Mouse (Mus musculus): ENCODE data around the gene Mmp23. TPM values are rescaled to one million over a fixed set of nuclear protein-coding genes. Genes with fewer than 3 reads are reported as not detected.
A peak's percentile ranks its signal among the peaks of the same experiment; 100 is the strongest.
"Not testable (repeated sequence)": the region's sequence is repeated elsewhere in the genome, so short reads cannot be mapped to it uniquely, and the experiment has no call there.

The Mmp23 gene
- polyA plus RNA-seq, 1 experiment from 2014 or later, result 4.3 TPM

DNA sequence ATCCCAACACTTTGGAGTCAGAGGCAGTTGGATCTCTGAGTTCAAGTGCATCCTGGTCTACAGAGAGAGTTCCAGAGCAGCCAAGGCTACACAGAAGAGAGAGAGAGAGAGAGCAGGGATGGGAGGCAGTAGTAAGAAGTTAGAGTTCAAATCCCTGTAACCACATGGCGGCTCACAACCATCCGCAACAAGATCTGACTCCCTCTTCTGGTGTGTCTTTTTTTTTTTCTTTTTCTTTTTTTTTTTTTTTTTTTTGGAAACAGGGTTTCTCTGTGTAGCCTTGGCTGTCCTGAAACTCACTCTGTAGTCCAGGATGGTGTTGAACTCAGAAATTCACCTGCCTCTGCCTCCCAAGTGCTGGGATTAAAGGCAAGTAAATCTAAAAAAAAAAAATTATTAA, 18.9 kb upstream of the Mmp23 start:
- no peaks in the 10 kb centered on the region for H3K27me3 ChIP-seq (replicated peaks)
- H3K9ac ChIP-seq, result no peak overlapping the region
- no peaks in the 10 kb centered on the region for H3K36me3 ChIP-seq
- no peak overlapping the region for H3K4me3 ChIP-seq
- WGBS, result 70% methylated on average over 2 of the region's 2 CpGs
- no peaks in the 10 kb centered on the region for H3K9me3 ChIP-seq
- no peak overlapping the region for H3K27ac ChIP-seq
- no peak for ATAC-seq (ENCODE audit: low FRiP score, low read depth)
- H3K4me1 ChIP-seq, result peaks cover 13% of the 10 kb centered on the region
- no peak overlapping the region for H3K4me2 ChIP-seq (replicated peaks)

GRCm38 (mm10) chr4:155670236-155670635, 17.1 kb upstream of the Mmp23 start:
- H3K9ac ChIP-seq; H3K9me3 ChIP-seq; H3K27me3 ChIP-seq (replicated peaks); H3K4me3 ChIP-seq; H3K36me3 ChIP-seq; H3K4me2 ChIP-seq (replicated peaks); H3K27ac ChIP-seq; ATAC-seq (ENCODE audit: low FRiP score, low read depth): not testable (repeated sequence)
- H3K4me1 ChIP-seq, result peaks cover 13% of the 10 kb centered on the region
- WGBS, result 59% methylated on average over 4 of the region's 4 CpGs

GRCm38 (mm10) chr4:155669598-155670075, 16.5 kb upstream of the Mmp23 start:
- Histone ChIP-seq H3K9ac (peak overlapping the region; percentile 77; the same call in 1 of the 2 replicates), H3K27ac (no peak overlapping the region)
- 2% methylated on average over 8 of the region's 8 CpGs for WGBS

GRCm38 (mm10) chr4:155668689-155669597, 15.8 kb upstream of the Mmp23 start, which contains the start of gene Mib2:
TSS of gene Mib2 (minus strand) at chr4:155669198.
- peak within 1 kb of the TSS; percentile 53; the same call in 1 of the 2 replicates for H3K27ac ChIP-seq
- under 1% methylated on average over 73 of the region's 73 CpGs for WGBS
- peak within 1 kb of the TSS; percentile 81 for H3K4me3 ChIP-seq

More at GRCm38 (mm10) chr4:155669598-155670075, 16.5 kb upstream of the Mmp23 start:
- ATAC-seq (ENCODE audit: low FRiP score, low read depth), result no peak; the same call in 1 of the 2 replicates
- Histone ChIP-seq H3K36me3 (no peaks in the 10 kb centered on the region; the same call in 1 of the 2 replicates), H3K4me2 (replicated peaks) (peak overlapping the region; percentile 94), H3K27me3 (replicated peaks) (no peaks in the 10 kb centered on the region), H3K4me3 (peak overlapping the region; percentile 81), H3K4me1 (peaks cover 13% of the 10 kb centered on the region), H3K9me3 (no peaks in the 10 kb centered on the region)

DNA sequence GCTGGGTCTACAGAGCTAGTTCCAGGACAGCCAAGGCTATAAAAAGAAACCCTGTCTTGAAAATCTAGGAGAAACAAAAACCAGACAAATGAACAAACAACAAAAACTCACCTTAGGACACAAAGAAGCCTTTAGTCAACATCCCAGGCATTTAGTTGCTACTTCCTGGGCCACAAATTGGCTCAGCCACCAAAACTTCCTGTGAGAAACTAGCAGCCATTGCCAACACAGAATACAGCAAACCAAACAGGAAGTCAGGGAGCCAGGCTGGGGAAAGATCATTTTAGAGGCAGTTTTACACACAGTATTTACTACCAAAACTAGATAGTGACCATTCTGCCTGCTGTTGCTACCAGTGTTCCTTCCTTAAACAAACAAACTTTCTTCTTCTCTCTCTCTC, 13.7 kb upstream of the Mmp23 start:
- no peak for ATAC-seq (ENCODE audit: low FRiP score, low read depth)
- Histone ChIP-seq H3K9ac (no peak overlapping the region), H3K27me3 (replicated peaks) (no peaks in the 10 kb centered on the region), H3K27ac (no peak overlapping the region), H3K36me3 (peaks cover 3% of the 10 kb centered on the region; the same call in 1 of the 2 replicates), H3K4me1 (peaks cover 13% of the 10 kb centered on the region), H3K4me2 (replicated peaks) (no peak overlapping the region), H3K4me3 (no peak overlapping the region), H3K9me3 (no peaks in the 10 kb centered on the region)

More at GRCm38 (mm10) chr4:155668689-155669597, 15.8 kb upstream of the Mmp23 start, which contains the start of gene Mib2:
- Histone ChIP-seq H3K9me3 (no peaks in the 10 kb centered on the region), H3K36me3 (no peaks in the 10 kb centered on the region; the same call in 1 of the 2 replicates), H3K4me1 (peaks cover 13% of the 10 kb centered on the region), H3K4me2 (replicated peaks) (peak within 1 kb of the TSS; percentile 94), H3K27me3 (replicated peaks) (no peaks in the 10 kb centered on the region), H3K9ac (peak within 1 kb of the TSS; percentile 77)
- ATAC-seq (ENCODE audit: low FRiP score, low read depth), result peak; percentile 98

GRCm38 (mm10) chr4:155660641-155661040, 7.5 kb upstream of the Mmp23 start:
- no peak overlapping the region for H3K4me3 ChIP-seq
- H3K4me2 ChIP-seq (replicated peaks), result no peak overlapping the region
- no peaks in the 10 kb centered on the region for H3K9me3 ChIP-seq
- peaks cover 39% of the 10 kb centered on the region for H3K36me3 ChIP-seq
- WGBS, result 90% methylated on average over 12 of the region's 12 CpGs
- peaks cover 11% of the 10 kb centered on the region for H3K27me3 ChIP-seq (replicated peaks)
- no peaks in the 10 kb centered on the region for H3K4me1 ChIP-seq
- ATAC-seq (ENCODE audit: low FRiP score, low read depth), result no peak
- no peak overlapping the region for H3K9ac ChIP-seq
- H3K27ac ChIP-seq, result no peak overlapping the region

DNA sequence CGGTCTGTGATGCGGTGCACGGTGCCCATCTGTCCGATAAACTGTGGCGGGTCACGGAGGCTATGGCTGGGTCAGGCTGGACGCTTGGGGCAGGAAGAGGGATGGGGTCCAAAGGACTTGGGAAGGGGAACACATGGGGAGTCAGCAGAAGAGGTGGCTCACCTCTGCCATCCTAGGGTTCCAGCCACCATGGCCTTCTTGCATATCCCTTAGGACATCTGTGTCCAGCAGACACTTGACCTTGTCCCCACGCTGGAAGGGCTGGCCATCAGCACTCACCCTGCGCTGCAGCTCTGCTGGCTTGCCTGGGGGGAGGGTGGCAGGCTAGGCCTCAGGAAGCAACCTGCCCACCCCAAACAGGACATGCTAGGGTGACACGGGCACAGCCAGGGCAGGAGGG, 5.8 kb upstream of the Mmp23 start:
- H3K4me1 ChIP-seq, result peaks cover 14% of the 10 kb centered on the region
- peaks cover 39% of the 10 kb centered on the region for H3K36me3 ChIP-seq
- H3K27me3 ChIP-seq (replicated peaks), result peaks cover 27% of the 10 kb centered on the region
- H3K4me2 ChIP-seq (replicated peaks), result no peak overlapping the region
- no peak overlapping the region for H3K9ac ChIP-seq
- no peak overlapping the region for H3K27ac ChIP-seq
- H3K9me3 ChIP-seq, result no peaks in the 10 kb centered on the region
- no peak for ATAC-seq (ENCODE audit: low FRiP score, low read depth)
- no peak overlapping the region for H3K4me3 ChIP-seq
- WGBS, result 93% methylated on average over 10 of the region's 10 CpGs

DNA sequence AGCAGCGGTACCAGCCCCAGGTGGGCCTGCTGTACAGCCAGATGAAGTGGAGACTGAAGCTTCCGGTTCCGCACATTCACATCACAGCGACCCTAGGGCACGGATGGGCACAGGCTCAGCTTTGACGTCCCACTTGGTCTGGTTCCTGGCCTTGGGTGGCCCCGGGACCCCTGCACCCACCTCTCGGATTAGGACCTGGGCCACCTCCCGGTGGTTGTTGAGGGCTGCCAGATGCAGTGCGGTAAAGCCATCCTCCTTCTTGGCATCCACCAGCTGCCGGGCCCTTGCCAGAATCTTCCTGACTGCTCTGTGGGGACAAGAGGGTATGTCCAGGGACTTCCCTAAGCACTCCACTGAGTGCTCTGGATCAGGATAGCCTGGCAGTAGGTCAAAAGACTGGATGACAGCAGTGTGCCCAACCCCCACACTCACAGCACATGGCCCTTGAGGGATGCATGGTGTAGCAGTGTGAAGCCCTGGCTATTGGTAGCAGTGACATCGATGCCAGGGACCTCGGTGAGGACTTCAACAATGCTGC, 3.1 kb upstream of the Mmp23 start:
- Histone ChIP-seq H3K9ac (no peak overlapping the region), H3K9me3 (no peaks in the 10 kb centered on the region), H3K27me3 (replicated peaks) (peaks cover 54% of the 10 kb centered on the region), H3K4me3 (no peak overlapping the region), H3K4me2 (replicated peaks) (no peak overlapping the region), H3K27ac (no peak overlapping the region), H3K36me3 (peaks cover 41% of the 10 kb centered on the region), H3K4me1 (peaks cover 28% of the 10 kb centered on the region)
- 87% methylated on average over 13 of the region's 13 CpGs for WGBS
- ATAC-seq (ENCODE audit: low FRiP score, low read depth), result no peak

DNA sequence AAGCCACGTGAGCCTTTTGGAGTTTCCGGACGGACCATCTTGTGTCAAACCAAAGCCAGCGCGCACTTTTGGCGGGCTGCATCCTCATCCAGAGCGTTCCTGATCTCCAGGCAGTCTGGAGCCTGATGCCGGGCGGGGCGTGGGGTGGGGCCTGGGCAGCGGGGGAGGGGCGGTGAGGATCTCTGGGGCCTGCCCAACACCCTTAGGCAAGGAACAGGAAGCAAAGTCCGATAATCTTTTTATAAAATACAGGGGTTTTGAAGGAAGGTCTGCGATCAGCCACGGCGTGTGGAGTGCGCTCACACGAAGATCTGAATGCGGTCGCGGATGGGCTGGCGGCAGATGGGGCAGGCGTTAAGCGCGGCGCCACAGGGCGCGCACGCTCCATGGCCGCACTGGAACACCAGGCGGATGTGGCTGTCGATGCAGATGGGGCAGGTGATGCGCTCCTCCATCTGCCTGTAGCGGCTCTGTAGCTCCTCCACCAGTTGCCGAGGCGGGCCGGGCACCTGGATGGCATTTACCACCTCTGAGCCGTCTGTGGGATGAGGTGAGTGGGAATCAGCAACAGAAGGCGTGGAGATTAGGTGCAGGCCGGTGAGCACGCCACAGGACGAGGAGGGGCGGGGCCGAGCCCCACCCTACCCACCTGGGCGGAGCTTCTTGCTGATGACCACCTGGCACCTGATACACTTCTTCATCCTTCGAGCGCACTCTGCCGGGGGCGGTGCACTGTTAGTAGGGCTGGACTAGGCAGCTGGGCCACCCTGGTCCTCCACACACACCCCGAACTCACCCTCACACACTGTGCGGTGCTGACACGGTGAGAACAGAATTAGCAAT, 1.5 kb upstream of the Mmp23 start:
- Histone ChIP-seq H3K4me3 (peak overlapping the region; percentile 38), H3K9me3 (no peaks in the 10 kb centered on the region), H3K9ac (peak overlapping the region; percentile 18; the same call in 1 of the 2 replicates), H3K4me2 (replicated peaks) (peak overlapping the region; percentile 73), H3K4me1 (peaks cover 28% of the 10 kb centered on the region), H3K27ac (no peak overlapping the region), H3K36me3 (peaks cover 48% of the 10 kb centered on the region), H3K27me3 (replicated peaks) (peaks cover 64% of the 10 kb centered on the region)
- ATAC-seq (ENCODE audit: low FRiP score, low read depth), result peak; percentile 48
- 2% methylated on average over 52 of the region's 52 CpGs for WGBS

- Histone ChIP-seq H3K9me3 (no peaks in the 10 kb centered on the region), H3K27ac (no peak overlapping the region), H3K9ac (no peak overlapping the region), H3K36me3 (peaks cover 49% of the 10 kb centered on the region), H3K4me1 (peaks cover 28% of the 10 kb centered on the region), H3K4me2 (replicated peaks) (peak overlapping the region; percentile 73), H3K27me3 (replicated peaks) (peaks cover 64% of the 10 kb centered on the region), H3K4me3 (peak overlapping the region; percentile 38)
- ATAC-seq (ENCODE audit: low FRiP score, low read depth), result no peak
- WGBS, result 5% methylated on average over 6 of the region's 6 CpGs
These were observed 935 bp upstream of the Mmp23 start for GRCm38 (mm10) chr4:155654183-155654455.

DNA sequence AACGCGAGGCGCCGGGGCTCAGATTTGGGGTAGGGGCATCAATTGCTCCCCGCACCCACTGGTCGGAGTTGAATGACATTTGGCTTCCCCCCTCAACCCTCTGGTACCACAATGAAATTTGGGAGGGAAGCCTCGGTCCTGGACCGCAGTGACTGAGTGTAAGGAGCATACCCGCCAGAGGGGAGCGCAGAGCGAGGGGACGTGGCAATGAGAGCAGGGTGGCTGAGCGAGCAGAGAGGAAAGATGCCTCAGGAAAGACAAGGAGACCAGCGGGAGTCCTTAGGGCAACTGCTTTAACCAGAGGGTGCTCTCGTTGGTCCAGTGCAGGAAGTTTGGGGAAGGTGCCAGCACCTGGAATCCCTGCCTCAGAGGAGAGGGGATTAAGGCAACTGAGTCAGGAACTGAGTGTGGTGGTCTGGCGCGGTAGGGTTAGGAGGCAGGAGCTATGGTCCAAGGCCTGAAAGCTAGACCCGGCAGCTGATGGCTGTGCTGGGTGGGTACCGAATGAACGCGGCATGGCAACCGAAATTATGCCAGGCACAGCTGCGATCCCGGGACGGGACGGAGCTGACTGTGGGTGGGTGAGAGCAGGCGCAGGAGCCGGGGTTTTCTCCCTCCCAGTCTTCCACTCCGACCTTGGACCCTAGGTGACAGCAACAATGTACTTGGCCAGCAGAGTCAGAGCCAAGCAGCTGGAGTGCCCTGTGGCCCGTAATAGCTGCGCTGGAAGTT, 433 bp upstream of the Mmp23 start:
- H3K9me3 ChIP-seq, result no peaks in the 10 kb centered on the region

More for the DNA sequence above, 433 bp upstream of the Mmp23 start:
- no peak overlapping the region for H3K27ac ChIP-seq
- H3K4me3 ChIP-seq, result peak overlapping the region; percentile 38
- H3K36me3 ChIP-seq, result peaks cover 49% of the 10 kb centered on the region
- peaks cover 28% of the 10 kb centered on the region for H3K4me1 ChIP-seq
- peaks cover 64% of the 10 kb centered on the region for H3K27me3 ChIP-seq (replicated peaks)
- 3% methylated on average over 31 of the region's 31 CpGs for WGBS
- peak overlapping the region; percentile 73 for H3K4me2 ChIP-seq (replicated peaks)
- peak overlapping the region; percentile 55 for H3K9ac ChIP-seq
- peak; percentile 46 for ATAC-seq (ENCODE audit: low FRiP score, low read depth)
